8 mouse cellular contexts compared by ENCODE assay signal in genomic region chr5:38560586-38561425, GRCm38 (mm10). TPM values are rescaled to one million over a fixed set of nuclear protein-coding genes. Genes with fewer than 3 reads are reported as not detected.
A peak's percentile ranks its signal among the peaks of the same experiment; 100 is the strongest.
DNase-seq lines count a peak whose midpoint lies in the region; ATAC-seq lines count a peak whose summit lies in the region.

No protein-coding gene starts in this region.

- under 1% methylated on average over 41 of the region's 41 CpGs for WGBS in forebrain, embryonic 15.5 days
- WGBS in hindbrain, embryonic 10.5 days = 1% methylated on average over 41 of the region's 41 CpGs

- no peaks in the 10 kb centered on the region for H3K9me3 ChIP-seq in forebrain, embryonic 15.5 days
- H3K9me3 ChIP-seq in hindbrain, embryonic 10.5 days = no peaks in the 10 kb centered on the region

- H3K27ac ChIP-seq in forebrain, embryonic 15.5 days (replicated peaks) = peak overlapping the region; percentile 86
- H3K27ac ChIP-seq in hindbrain, embryonic 10.5 days = peak overlapping the region; percentile 97

- peak overlapping the region; percentile 79 for H3K9ac ChIP-seq in forebrain, embryonic 15.5 days (replicated peaks)

- H3K36me3 ChIP-seq in forebrain, embryonic 15.5 days = peaks cover 19% of the 10 kb centered on the region
- peaks cover 39% of the 10 kb centered on the region for H3K36me3 ChIP-seq in hindbrain, embryonic 10.5 days

- peak; percentile 54 for DNase-seq in layer of hippocampus, adult 9-11 months
- no peak for DNase-seq in layer of hippocampus, adult 11-12 months (ENCODE audit: low spot score)
- peak; percentile 52 for DNase-seq in cerebellum, adult 11 months
- peak; percentile 44 for DNase-seq in hindbrain, embryonic 10.5 days (ENCODE audit: low spot score)
- peak; percentile 37 to 52 for DNase-seq in left cerebral cortex, adult 8-10 months (ENCODE audit: low spot score in 2 of 2)
- peak; percentile 55 to 59 for DNase-seq in spleen, postnatal 10 days (ENCODE audit: low spot score in 2 of 2)

- no peaks in the 10 kb centered on the region for H3K27me3 ChIP-seq in forebrain, embryonic 15.5 days
- no peaks in the 10 kb centered on the region for H3K27me3 ChIP-seq in hindbrain, embryonic 10.5 days (ENCODE audit: insufficient read depth, poor library complexity, severe bottlenecking)

- peak overlapping the region; percentile 78 for H3K4me3 ChIP-seq in forebrain, embryonic 15.5 days
- peak overlapping the region; percentile 92 for H3K4me3 ChIP-seq in hindbrain, embryonic 10.5 days

- peak; percentile 52 for ATAC-seq in forebrain, embryonic 15.5 days (replicated peaks)
- peak; percentile 48 for ATAC-seq in megakaryocyte progenitor cell, adult 5-6 weeks (replicated peaks; ENCODE audit: poor library complexity)

- peaks cover 37% of the 10 kb centered on the region for H3K4me1 ChIP-seq in forebrain, embryonic 15.5 days
- peaks cover 31% of the 10 kb centered on the region for H3K4me1 ChIP-seq in hindbrain, embryonic 10.5 days (replicated peaks)

- H3K4me2 ChIP-seq in forebrain, embryonic 15.5 days (replicated peaks) = peak overlapping the region; percentile 85

RNA-seq across cellular contexts. Expression of gene Wdr1, which starts 2.2 kb away (rescaled TPM):
- polyA plus RNA-seq in forebrain, embryonic 15.5 days (2015; fragmentation: Nextera tagmentation; extraction: Ambion mirVana) = 162 and 176 TPM in 2 replicates
- polyA plus RNA-seq in hindbrain, embryonic 10.5 days (2016; fragmentation: Nextera tagmentation; extraction: Ambion mirVana) = 168 and 171 TPM in 2 replicates
- 100 to 1,000 TPM; 161 to 165 (median 162) TPM for total RNA-seq in left cerebral cortex, adult 8-10 months (2022)
- total RNA-seq in megakaryocyte progenitor cell, adult 5-6 weeks (2015) = 127 and 134 TPM in 2 replicates
- total RNA-seq in megakaryocyte progenitor cell, adult 5-6 weeks (2017) = 209 TPM in 2 replicates

RNA-seq across cellular contexts. Expression of gene Slc2a9, which starts 57.9 kb away (rescaled TPM):
- 0.15 and 0.49 TPM in 2 replicates for polyA plus RNA-seq in forebrain, embryonic 15.5 days (2015; fragmentation: Nextera tagmentation; extraction: Ambion mirVana)
- polyA plus RNA-seq in hindbrain, embryonic 10.5 days (2016; fragmentation: Nextera tagmentation; extraction: Ambion mirVana) = 0.11 and 0.44 TPM in 2 replicates
- total RNA-seq in left cerebral cortex, adult 8-10 months (2022) = 1 to 10 TPM; 1.2 to 3.2 (median 2.2) TPM
- total RNA-seq in megakaryocyte progenitor cell, adult 5-6 weeks (2015) = 3.4 and 3.9 TPM in 2 replicates
- 4.2 and 9.8 TPM in 2 replicates for total RNA-seq in megakaryocyte progenitor cell, adult 5-6 weeks (2017)
